Mouse (Mus musculus) G1E-ER4 (cell line): ENCODE measurements around the gene Sez6. TPM values are rescaled to one million over a fixed set of nuclear protein-coding genes. Genes with fewer than 3 reads are reported as not detected.

Experiments used
- GATA1 ChIP-seq: IDR thresholded peaks from one replicate; pipeline ENCODE4 v1.8.0; 2012; ENCODE audit warnings: low read length, inconsistent platforms
- polyA plus RNA-seq: library from polyadenylated mRNA; stranded (reverse); fragments of >175 nt; gene quantifications from 2 replicates; pipeline ENCODE4 v1.2.3, GENCODE M21; 2012

The Sez6 gene
- polyA plus RNA-seq, 1 experiment, result 0.14 TPM

DNA sequence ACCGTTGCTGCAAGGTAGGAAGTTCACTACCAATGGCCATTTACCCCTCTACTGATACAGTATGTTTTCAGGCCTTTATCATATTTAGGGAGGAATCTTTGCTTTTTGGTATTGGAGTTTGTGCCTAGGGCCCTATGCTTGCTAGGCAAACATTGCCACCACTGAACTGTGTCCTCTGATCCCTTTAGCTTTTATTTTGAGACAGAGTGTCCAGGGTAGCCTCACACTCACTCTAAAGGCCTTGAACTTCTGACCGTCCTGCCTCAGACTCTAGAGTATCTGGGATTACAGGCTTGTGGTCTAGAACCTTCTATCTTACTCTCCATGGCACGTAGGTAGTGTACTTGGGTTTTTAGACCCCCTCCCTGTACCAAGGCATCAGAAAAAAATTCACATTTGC, 30.4 kb upstream of the Sez6 start:
- no peak for TF ChIP-seq GATA1

DNA sequence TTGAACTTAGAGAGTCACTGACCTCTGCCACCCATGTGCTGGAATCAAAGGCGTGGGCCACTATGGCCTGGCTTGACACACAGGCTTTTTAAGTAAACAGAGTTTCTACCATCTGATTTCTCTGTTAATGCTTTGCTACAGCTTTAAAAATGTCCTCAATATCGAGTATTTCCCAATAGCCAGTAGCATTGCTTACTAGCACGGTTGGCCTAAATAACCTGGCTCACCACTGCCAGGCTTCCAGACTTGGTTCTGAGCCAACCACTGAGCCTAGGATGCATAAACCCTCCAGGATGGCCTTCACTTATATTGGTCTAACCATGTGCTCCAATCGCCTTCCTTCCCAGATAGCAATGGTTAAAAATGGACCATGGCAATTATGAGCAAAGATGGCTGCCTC, 29.9 kb upstream of the Sez6 start:
- no peak for TF ChIP-seq GATA1

DNA sequence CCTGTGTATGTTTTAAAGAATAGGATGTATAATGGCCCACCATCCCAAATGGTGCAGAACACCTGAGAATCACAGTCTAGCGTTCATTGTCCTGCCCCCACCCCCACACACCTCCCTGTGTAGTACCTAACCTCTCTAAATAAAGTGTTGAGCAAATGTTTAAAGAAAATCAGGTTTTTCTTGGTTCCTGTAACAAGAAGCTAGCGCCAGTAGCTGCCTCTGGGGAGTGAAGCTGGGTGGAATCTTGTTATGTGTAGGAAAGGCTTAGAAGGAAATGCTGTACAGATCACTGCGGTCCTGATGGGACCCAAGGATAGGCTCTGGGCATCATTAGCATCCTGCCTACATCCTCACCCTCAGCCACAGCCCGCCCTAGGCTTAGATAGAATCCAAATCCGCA, 29.2 kb upstream of the Sez6 start:
- no peak for TF ChIP-seq GATA1

DNA sequence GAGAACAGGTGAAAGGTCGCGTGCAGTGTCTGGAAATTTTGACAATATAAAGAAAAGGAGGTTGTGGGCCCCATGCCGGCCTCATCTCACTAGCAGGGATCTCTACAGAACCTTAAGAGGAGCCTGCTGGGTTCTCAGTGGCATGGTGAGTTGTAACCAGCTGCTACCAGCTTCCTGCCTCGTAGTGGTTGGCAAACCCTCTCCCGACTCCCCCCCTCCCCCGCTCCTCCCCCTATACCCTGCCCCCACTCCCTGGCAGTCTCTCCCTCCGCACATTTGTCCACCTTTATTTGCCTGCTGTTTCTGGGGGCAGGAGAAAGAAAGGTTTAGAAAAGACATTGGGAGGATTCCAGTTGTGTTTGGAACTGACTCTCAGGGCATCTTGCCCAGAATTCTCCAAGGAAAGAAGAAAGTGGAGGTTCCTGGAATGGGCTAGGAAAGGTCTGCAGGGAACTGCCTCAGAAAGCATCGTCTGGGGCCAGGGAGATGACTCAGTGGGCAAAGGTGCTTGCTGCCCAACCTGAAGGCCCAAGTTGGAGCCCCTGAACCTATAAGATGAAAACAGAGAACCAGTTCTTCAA, 28.7 kb upstream of the Sez6 start:
- no peak for TF ChIP-seq GATA1

DNA sequence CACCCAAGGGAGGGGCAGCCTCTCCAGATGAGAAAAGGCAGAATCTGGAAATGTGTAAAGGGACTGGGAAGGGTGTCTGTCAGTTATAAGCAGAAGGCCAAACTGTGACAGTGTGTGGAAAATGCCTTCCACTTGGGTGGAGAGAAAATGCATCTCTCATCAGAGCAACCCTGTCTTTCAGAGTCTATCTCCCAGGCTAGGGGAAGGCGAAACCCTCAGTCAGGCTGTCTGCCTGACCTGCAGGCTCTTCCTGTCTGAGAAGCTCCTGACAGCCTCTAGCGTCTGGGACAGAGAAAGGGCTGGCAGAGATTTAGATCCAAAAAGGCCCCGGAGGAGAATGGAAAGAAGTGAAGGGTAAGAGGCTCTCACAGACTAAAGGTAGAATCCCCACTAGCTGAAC, 26.8 kb upstream of the Sez6 start:
- TF ChIP-seq GATA1, result no peak

DNA sequence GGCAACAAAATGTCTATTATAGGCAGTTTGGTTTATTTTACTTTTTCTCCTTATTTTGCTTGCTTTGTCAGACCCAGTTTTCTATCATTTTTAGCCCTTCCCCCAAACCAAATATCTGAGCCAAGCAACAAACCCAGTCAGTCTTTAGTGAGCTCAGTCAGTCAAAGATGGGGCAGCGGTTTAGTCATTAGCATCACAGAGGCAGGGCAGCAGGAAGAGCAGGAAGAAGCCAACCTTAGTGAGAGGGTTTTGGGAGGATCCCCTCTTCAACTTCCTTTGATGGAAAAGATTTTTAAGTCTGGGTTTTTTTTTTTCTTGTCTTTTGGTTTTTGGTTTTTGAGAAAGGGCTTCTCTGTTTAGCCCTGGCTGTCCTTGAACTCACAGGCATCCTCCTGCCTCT, 25.9 kb upstream of the Sez6 start:
- TF ChIP-seq GATA1, result no peak

DNA sequence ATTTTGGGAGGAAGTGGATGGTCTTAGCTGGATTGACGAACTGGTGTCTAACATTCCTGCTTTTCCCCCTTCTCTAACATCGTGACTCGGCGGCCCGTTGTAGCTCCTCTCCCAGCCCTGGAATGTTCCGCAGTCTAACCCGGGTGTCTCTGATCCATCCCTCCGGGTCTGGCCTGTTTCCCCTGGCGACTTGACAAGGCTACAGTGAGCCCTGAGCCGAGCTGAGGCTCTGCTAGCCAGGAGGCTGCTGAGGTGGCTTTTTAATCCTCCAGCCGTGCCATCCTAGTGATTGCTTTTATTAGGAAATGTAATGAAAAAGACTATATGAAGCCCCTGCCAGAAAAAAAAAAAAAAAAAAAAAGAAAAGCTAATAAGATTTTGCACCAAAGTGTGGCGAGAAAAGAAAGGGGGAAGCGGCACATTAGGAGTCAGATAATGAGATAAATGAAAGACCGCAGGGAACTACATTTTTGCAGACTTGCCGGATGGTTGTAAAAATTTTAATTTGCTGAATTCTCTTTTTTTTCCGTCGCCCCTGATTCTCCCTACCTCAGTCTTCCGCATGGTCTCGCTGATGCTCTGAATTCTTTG, 24.4 kb upstream of the Sez6 start:
- no peak for TF ChIP-seq GATA1

DNA sequence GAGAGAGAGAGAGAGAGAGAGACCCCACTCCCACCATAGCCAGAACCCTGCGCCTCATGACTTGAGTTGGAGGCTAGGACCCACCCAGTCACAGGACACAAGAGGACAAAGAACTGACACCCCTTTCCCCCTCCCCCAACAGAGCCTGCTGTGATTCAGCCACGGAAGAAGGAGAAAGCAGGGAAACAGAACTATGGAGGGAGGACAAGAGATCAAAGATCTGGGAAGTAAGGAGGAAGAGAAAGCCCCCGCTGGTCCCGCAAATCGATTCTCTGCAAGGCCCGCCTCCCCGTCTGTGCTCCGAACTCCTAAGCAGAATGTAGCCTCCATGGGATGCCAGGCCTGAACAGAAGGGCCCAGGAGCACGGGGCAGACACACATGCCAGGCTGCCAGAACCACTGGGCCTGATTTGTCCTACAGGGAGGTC, 23.8 kb upstream of the Sez6 start:
- no peak for TF ChIP-seq GATA1

DNA sequence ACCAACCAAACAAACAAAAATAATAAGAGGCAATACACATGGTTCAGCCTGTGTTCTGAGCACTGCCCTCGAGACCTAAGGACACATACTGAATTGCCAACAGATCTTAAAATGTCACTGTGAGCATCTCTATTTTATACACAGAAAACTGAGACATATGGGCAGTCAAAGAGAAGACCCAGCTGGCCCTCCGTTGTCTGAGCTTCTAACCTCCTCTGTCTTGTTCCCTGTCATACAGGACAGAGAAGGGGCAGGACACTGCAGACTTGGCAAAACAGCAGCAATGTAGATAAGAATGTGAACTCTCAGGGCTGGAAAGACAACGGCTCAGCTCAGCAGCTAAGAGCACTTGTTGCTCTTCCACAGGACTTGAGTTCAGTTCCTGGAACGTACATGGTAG, 22.1 kb upstream of the Sez6 start:
- no peak for TF ChIP-seq GATA1

DNA sequence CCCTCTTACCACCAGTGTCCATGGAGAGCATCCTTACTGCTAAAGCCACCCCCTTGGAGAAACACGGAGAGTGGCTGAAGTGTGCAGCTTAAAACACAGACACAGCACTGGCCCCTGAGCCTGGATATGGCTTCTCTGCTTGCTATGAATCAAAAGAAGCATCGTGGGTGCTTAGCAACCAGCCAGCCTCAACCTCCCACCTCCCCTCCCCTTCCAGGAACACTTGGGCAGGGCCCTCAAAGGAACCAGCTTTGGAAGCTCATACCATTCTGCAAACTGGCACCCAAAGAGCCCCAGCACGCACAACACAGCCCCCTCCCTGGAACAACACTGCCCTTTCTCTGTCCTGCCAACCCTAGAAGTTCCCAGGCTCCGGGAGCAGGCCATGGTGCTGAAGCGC, 21.2 kb upstream of the Sez6 start:
- TF ChIP-seq GATA1, result no peak

DNA sequence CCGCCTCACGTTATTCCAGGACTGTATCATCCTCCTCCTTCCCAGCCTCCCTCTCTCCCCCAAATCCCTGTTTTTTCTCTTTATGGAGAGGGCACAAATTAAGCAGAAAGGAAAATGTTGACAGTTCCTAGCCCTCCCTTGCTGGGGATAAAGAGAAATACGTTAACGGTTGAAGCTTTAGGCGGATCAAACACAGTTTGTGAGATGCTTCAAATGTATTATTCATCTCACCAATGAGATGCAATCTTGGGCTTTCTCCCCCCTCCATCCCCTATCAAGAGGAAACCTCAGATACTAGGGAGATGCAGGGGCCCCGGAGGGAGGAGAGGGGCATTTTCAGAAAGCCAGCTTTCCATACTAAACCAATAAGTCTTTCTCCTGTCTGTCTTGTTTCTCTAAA, 20.8 kb upstream of the Sez6 start:
- TF ChIP-seq GATA1, result no peak

DNA sequence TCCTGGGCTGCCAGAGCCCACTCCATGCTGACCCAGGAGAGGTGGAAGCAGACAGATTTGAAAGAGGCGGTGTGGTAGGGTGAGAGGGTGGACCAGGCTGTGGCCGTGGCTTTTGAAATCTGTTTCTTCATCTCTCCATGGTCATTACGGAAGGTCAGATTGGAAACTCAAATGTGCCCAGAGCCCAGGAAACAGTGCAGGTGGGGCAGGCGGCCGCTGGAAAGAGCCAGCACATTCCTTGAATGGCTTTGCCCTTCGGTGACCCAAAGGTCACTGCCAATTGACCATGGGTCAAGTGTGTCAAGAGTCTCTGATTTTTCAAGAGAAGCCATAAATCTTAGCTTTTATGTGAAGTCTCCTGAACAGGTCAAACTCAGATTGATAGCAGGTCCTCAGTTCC, 17.1 kb upstream of the Sez6 start:
- TF ChIP-seq GATA1, result no peak

DNA sequence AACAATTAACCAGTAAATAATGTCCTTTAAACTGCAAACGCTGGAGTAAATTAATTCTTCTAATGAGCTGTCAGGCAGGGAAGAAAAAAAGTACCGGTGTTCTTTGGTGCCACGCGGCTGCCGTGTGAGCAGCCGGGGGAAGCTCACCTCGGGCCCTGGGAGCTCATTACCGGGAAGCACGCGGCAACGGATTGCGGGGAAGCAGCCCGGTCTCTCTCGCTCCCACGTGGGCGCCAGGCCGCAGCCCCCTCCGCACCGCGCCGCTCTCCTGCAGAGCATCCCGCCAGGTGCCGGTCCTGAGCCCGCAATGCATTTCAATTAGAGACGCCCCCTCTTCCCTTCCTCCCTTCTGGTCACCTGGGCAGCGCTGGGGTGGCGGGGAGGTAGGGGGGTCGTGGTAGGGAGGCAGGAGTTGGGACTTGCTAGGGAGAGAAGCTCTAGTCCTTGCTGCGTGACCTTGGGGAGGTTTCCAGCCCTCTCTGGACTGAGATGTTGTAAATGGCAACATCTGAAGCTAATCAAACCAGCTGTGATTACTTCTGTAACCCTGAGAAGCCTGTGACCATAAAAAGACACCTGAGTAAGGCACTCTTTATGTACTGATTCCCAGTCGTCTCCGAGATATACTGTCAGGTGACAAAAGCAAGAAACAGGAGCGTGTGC, 15.9 kb upstream of the Sez6 start:
- no peak for TF ChIP-seq GATA1

DNA sequence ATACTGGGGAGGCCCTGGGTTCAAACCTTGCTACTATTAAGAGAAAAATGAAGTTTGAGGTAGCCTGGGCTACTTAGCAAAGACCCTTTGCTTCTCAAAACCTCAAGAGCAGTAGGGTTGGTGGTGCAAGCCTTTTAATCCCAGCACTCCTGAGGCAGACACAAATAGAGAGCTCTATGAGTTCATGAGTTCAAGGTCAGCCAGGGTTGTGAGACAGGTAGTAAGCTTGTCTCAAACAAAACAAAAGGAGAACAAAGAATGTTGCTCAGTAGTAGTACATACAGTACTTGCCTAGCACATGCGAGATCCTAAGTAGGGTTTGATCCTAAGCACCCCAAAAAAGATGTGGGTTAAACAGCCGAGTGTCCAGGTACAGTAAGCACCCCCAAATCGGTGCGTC, 13.9 kb upstream of the Sez6 start:
- TF ChIP-seq GATA1, result no peak

DNA sequence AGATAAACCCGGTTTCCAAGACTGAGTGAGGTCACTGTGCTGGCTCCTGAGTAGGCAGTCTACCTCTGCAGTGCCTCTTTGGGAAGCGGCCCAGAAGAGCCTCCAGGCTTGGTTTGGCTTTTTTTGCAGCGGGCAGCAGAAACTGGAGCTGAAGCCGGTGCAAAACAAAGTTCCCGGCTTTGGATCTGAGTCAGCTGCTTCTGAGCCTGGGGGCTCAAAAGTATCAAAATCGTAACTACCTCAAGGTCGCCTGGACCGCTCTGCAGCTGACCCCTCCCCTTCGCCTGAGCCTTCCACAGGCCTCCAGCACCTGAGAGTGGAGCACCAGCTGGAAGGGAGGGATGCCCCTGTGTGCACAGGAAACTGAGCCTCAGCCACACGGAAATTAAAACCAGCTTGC, 13.4 kb upstream of the Sez6 start:
- no peak for TF ChIP-seq GATA1

DNA sequence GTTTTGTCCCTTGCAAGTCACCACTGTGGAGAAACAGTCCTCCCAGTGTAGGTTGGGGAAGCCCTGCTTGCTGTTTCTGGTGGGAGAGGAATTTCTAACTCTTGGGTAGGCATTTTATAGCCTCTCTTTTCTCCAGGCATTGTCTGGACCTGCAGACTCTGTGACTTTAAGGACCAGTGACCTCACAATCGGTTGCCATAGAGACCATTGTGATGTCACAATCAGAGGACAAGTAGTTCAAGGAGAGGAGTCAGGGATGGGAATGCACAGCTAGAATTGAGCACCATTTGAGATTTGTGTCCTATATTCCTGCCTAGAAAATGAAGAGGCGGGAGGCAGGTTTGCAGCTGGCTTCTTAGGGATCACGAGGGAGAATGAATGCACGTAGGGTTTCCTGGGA, 7.3 kb upstream of the Sez6 start:
- TF ChIP-seq GATA1, result no peak
